Mouse (Mus musculus) spleen, postnatal 14 days (tissue): ENCODE results near the gene Mad1l1.

Source experiments
- DNase-seq, 2 experiments: peaks; one replicate each; pipeline ENCODE4 v3.0.0; 2021 to 2022; ENCODE audit warnings: low spot score in 2 of 2

The Mad1l1 gene

GRCm38 (mm10) chr5:140263754-140264749 is 57.3 kb downstream of the Mad1l1 start:
- DNase-seq = no peak

- DNase-seq = no peak
These were observed 59.0 kb downstream of the Mad1l1 start for GRCm38 (mm10) chr5:140262401-140262800.

GRCm38 (mm10) chr5:140261313-140261712 is 60.0 kb downstream of the Mad1l1 start:
- no peak for DNase-seq

- no peak for DNase-seq
These were observed 62.7 kb downstream of the Mad1l1 start for GRCm38 (mm10) chr5:140258633-140259032.

GRCm38 (mm10) chr5:140258035-140258434 is 63.3 kb downstream of the Mad1l1 start:
- DNase-seq = no peak

GRCm38 (mm10) chr5:140257439-140257838 is 63.9 kb downstream of the Mad1l1 start:
- no peak for DNase-seq

GRCm38 (mm10) chr5:140256685-140257084 is 64.7 kb downstream of the Mad1l1 start:
- DNase-seq = no peak

GRCm38 (mm10) chr5:140255265-140255664 is 66.1 kb downstream of the Mad1l1 start:
- DNase-seq = no peak

GRCm38 (mm10) chr5:140254656-140255055 is 66.7 kb downstream of the Mad1l1 start:
- no peak for DNase-seq

- DNase-seq = no peak
These were observed 69.4 kb downstream of the Mad1l1 start for GRCm38 (mm10) chr5:140251989-140252388.

GRCm38 (mm10) chr5:140250370-140250769 is 71.0 kb downstream of the Mad1l1 start:
- DNase-seq = no peak

- DNase-seq = no peak
These were observed 71.8 kb downstream of the Mad1l1 start for GRCm38 (mm10) chr5:140249359-140250062.

GRCm38 (mm10) chr5:140248101-140248500 is 73.3 kb downstream of the Mad1l1 start:
- DNase-seq = no peak

GRCm38 (mm10) chr5:140240235-140240634 is 81.1 kb downstream of the Mad1l1 start:
- DNase-seq = no peak

GRCm38 (mm10) chr5:140238880-140239279 is 82.5 kb downstream of the Mad1l1 start:
- DNase-seq = no peak

- no peak for DNase-seq
These were observed 90.5 kb downstream of the Mad1l1 start for GRCm38 (mm10) chr5:140230818-140231217.

- no peak for DNase-seq
These were observed 93.0 kb downstream of the Mad1l1 start for GRCm38 (mm10) chr5:140228306-140228705.

GRCm38 (mm10) chr5:140226871-140227270 is 94.5 kb downstream of the Mad1l1 start:
- no peak for DNase-seq

GRCm38 (mm10) chr5:140225881-140226280 is 95.5 kb downstream of the Mad1l1 start:
- no peak for DNase-seq

- DNase-seq = no peak
These were observed 96.2 kb downstream of the Mad1l1 start for GRCm38 (mm10) chr5:140225103-140225502.

- no peak for DNase-seq
These were observed 98.0 kb downstream of the Mad1l1 start for GRCm38 (mm10) chr5:140223070-140224053.
